Mouse (Mus musculus) liver (tissue): ENCODE measurements around the gene Klk12.
A peak's percentile ranks its signal among the peaks of the same experiment; 100 is the strongest.

Experiments
- DNase-seq: peaks from one replicate; pipeline ENCODE4 v3.0.0-alpha.2; 2020; ENCODE audit warnings: mixed read lengths

The Klk12 gene

DNA sequence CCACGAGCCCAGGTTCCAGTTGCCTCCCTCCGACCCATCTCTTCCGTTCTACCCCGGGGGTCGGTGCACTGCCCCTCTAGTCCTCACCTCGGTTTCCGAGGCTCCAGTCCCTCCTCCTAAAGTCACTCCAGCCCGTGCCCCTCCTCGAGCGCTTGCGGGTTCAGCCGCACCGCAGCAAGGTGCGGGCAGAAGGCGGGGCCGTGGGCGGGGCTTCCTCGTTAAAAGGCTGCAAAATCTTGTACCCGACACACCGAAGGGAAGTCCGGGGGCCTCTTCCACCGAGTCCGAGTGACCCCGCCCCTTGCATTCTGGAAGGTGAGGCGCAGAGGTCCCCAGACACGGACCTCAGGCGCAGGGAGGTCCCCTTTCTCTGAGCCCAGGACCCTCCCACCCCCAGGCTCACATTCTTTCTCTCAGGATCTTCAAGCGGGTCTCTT is 28.7 kb downstream of the Klk12 start, which contains the start of gene Klk8:
Gene Klk8, plus strand, starts transcription at position 245 of the 437 bp plus-strand sequence.
- peak; percentile 24 for DNase-seq

DNA sequence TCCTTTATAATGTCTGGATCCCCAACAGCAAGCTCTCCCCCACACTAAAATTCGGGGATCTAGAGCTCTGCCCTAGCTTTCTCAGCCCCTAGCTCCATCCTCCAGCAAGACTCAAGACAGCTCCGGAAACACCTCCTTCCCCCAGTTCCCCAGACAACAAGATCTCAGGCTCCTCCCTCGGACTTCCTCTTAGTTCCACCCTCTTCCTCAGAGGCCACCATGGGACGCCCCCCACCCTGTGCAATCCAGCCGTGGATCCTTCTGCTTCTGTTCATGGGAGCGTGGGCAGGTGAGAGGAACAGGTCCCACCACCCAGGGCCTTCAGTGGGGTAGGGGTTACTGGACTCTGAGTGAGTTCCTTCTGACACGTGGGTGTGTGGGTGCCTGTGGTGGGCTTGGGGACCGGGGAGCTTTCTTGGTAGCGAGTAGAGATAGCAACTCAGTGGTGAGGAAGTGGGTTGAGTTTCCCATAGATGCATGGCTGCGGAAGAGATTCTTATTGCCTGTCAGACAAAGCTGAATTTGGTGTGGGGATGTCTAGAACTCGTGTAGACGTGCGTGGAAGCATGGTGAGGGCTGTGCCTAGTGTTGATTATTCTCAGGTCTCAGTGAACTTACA is 29.3 kb downstream of the Klk12 start:
- DNase-seq, result no peak

DNA sequence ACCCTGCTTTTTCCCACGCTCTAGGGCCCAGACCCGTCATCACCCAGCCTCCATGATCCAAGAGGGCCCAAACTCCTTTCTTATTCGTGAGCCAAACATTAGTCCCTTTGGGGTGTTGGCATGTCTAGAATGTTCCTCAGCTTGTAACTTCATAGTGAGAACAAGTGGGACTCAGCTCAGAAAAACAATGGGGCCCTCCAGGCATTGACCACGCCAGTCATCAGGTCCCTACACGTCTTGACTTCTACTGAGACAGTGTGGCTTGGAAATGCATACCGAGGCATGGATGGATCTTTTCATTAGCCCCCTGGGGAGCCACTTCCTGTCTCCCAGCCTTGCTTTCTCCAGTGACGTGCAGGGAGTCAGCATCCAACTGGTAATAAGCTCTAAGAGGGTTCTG is 31.2 kb downstream of the Klk12 start:
- DNase-seq, result no peak

DNA sequence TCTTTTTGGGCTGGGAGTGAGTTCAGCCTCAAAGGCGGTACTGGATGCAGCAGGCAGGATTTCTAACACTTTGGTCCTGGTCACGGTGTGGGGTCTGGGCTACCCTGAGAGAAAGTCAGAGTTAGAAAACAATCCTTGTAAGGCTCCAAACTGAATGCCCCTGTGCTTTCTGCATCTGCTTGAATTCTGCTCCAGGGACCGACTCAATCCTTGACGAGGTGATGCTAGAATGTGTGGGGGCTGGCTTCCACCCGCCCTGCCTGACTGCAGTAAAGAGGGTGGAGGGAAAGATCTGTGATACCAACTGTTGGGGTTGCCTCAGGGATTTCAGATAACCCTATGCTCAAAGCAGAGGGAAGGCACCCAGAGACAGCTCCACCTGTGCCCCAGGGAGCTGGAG is 42.3 kb downstream of the Klk12 start, which contains the start of gene Klk7:
Gene Klk7, plus strand, starts transcription at position 301 of the 400 bp plus-strand sequence.
- no peak for DNase-seq

DNA sequence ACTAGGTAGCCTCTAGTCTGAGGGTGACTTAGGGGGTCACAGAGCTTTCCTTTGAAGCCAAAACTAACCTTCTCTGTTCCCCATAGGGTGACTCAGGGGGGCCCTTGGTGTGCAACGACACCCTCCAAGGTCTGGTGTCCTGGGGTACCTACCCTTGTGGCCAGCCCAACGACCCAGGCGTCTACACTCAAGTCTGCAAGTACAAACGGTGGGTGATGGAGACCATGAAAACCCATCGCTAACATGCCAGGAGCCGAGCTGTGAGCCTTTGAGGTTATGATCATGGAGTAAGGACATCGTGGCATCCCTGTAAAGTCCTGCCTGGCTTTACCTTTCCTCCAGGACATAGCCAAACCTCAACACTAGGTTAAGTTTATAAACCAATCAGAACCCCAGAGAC is 46.5 kb downstream of the Klk12 start:
- no peak for DNase-seq

DNA sequence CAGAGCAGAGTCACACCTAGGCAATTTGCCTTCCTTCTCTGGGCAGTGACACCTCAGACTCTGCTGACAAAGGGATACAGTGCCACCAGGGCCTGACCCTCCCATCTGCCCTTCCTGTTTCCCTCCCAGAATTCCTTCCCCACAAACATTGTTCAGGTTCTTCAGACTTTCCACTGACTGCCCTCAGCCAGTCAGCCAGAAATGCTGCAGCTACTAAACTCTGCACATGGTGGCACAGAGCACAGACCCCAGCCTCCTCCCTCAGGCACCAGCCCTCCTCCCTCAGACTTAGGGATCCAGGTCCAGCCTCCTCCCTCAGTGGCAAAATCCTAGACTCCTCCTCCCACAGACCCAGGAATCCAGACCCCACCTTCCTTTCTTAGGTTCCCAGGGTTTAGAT is 48.0 kb downstream of the Klk12 start:
- no peak for DNase-seq

DNA sequence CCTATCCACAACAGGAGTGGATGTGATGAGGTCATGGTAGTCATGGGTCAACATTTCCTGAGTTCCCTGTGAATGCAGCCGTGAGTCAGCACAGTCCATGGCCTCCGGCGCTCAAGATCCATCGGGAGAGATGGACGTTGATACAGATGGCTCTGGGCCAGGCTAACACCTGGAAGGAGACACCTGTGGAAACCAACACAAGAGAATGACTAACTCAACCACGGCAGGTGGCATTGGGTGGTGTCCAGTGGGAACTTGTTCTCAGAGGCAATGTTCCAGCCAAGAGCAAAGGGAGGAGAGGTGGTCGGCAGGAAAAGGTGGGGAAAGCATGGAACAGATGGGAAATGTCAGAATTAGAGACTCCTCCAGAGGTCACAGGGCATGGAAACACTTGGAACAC is 52.9 kb downstream of the Klk12 start:
- DNase-seq, result no peak
